Mouse (Mus musculus) midbrain, embryonic 11.5 days (tissue): Measurements from ENCODE around the gene Naxd. TPM values are rescaled to one million over a fixed set of nuclear protein-coding genes. Genes with fewer than 3 reads are reported as not detected.
A peak's percentile ranks its signal among the peaks of the same experiment; 100 is the strongest.

Experiments
- ATAC-seq: fragments of 200-750 bp; cut with Nextera tagmentation; 2 replicates; pipeline ENCODE4 v1.8.0; 2017; ENCODE audit warnings: moderate TSS enrichment, moderate library complexity; ENCODE audit not compliant: low FRiP score
- DNase-seq: peaks from one replicate; pipeline ENCODE4 v3.0.0; 2015; ENCODE audit warnings: low spot score; ENCODE audit errors: missing footprints
- H3K27ac ChIP-seq: fragments of 300-500 bp; sonication (generic); 2 replicates; pipeline ENCODE4 v1.5.1; 2014; ENCODE audit warnings: low read depth, low read length
- H3K27me3 ChIP-seq: fragments of 300-500 bp; sonication (generic); 2 replicates; pipeline ENCODE4 v1.6.1; 2014; ENCODE audit warnings: mild to moderate bottlenecking, low read length, moderate library complexity, mixed read lengths; ENCODE audit not compliant: control insufficient read depth, insufficient read depth
- H3K36me3 ChIP-seq: fragments of 300-500 bp; sonication (generic); 2 replicates; pipeline ENCODE4 v1.6.1; 2014; ENCODE audit warnings: mild to moderate bottlenecking, low read length, moderate library complexity, mixed read lengths; ENCODE audit not compliant: control insufficient read depth, insufficient read depth
- H3K4me1 ChIP-seq: fragments of 300-500 bp; sonication (generic); 2 replicates; pipeline ENCODE4 v1.6.1; 2014; ENCODE audit warnings: low read length; ENCODE audit not compliant: control insufficient read depth, insufficient read depth
- H3K4me2 ChIP-seq: fragments of 300-500 bp; sonication (generic); 2 replicates; pipeline ENCODE4 v1.6.1; 2014; ENCODE audit warnings: mild to moderate bottlenecking, moderate library complexity
- H3K4me3 ChIP-seq: fragments of 300-500 bp; sonication (generic); 2 replicates; pipeline ENCODE4 v1.5.1; 2014; ENCODE audit warnings: low read depth, low read length
- H3K9ac ChIP-seq: fragments of 300-500 bp; sonication (generic); 2 replicates; pipeline ENCODE4 v1.6.1; 2014; ENCODE audit warnings: low read length
- H3K9me3 ChIP-seq: fragments of 300-500 bp; sonication (generic); 2 replicates; pipeline ENCODE4 v1.6.1; 2016; ENCODE audit warnings: low read length; ENCODE audit not compliant: control insufficient read depth
- WGBS: fragments of 180-500 bp; shearing (Covaris S2); extraction: QIAGEN DNeasy Blood & Tissue Kit; methylation state at CpG from one replicate; pipeline ENCODE4 v1.1.7; 2014; 5-methylcytosine and 5-hydroxymethylcytosine counted together
- polyA plus RNA-seq: library from polyadenylated mRNA; unstranded; fragments of >200 nt; fragmentation: Nextera tagmentation; extraction: Ambion mirVana; gene quantifications from 2 replicates; pipeline ENCODE4 v1.2.1, GENCODE M21; 2014

The Naxd gene
- 94.2 and 94.8 TPM in 2 replicates for polyA plus RNA-seq

DNA sequence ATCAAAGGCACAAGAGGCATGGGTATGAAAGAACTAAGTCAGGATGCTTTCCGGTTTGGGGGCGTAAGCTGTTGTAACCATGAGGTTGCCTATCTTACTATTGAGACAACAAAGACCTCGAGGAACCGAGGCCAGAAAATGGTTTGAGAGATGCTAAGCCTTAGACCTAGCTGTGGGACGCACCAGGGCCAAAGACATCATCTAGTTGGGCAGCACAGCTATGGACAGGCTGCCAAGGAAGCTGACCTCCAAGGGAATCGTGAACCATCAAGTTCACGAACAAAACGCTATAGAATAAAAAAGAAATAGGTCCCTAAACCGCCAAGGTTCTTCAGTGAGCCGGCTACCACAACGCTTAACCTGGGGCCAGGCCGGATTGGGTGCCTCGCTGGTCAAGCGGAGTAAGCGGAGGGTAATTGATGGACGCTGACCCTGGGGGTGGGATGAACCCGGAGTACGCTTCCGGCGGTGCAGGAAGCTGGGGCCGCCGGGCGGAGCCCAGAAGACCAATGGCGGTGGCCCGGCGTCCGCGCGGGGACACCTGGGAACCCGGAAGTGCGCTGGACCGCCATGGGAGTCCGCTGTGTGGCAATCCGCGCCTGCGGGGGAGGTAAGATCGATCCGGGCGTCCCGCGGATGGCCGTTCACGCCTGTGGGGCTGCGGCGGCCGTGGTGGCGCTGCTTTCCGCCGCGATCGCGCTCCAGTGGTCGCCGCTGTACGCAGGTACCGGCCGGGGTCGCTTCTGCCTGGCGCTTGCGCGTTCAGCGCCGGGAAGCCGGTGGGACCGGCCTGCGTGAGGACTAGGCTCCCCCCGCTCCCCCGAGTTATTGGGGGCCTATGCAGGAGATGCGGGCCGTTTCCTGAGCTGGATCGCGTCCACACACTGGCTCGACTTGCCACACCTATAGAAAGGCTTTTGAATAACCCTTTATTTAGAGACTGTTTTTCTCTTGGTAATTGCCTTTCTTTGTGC lies at the start of gene Naxd:
TSS of gene Naxd (plus strand) at position 490 of the 974 bp plus-strand sequence.
- H3K4me1 ChIP-seq: peaks cover 7% of the 10 kb centered on the region; the same call in 1 of the 2 replicates

DNA sequence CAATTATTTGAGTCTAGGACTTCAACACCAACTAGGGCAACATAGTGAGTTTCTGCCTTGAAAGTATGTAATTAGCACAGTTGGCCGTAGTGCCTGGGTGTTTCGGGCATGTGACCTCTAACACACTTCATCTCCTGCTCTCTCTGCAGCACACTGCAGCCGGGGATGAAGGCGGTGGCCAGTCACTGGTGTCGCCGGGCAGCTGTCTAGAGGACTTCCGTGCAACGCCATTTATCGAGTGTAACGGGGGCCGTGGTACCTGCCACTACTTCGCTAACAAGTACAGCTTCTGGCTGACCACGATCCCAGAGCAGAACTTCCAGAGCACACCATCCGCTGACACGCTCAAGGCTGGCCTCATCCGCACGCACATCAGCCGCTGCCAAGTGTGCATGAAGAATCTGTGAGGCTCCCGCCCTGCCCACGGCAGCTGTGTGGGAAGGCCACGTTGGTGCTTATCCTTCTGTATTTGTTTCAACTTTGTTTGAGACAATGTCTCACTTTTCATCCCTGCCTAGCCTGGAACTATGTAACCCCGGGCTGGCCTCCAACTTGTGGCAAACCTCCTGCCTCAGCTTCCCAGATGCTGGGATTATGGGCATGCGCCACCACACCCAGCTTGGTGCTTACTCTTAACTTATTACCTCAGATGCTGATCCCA lies 49.3 kb upstream of the Naxd start:
- Histone ChIP-seq H3K27ac (no peak overlapping the region), H3K36me3 (no peaks in the 10 kb centered on the region), H3K27me3 (no peaks in the 10 kb centered on the region), H3K9ac (no peak overlapping the region), H3K4me3 (no peak overlapping the region), H3K4me2 (no peak overlapping the region), H3K4me1 (peaks cover 12% of the 10 kb centered on the region), H3K9me3 (no peaks in the 10 kb centered on the region)
- 94% methylated on average over 23 of the region's 23 CpGs for WGBS
- ATAC-seq: no peak
- no peak for DNase-seq

More for the DNA sequence above, at the start of gene Naxd:
- Histone ChIP-seq H3K36me3 (no peaks in the 10 kb centered on the region; the same call in none of the 2 replicates), H3K4me2 (peak within 1 kb of the TSS; percentile 52), H3K27ac (no peak within 1 kb of the TSS), H3K9me3 (no peaks in the 10 kb centered on the region), H3K27me3 (no peaks in the 10 kb centered on the region; the same call in 1 of the 2 replicates), H3K9ac (peak within 1 kb of the TSS; percentile 78), H3K4me3 (peak within 1 kb of the TSS; percentile 75)
- ATAC-seq (peak; percentile 98), DNase-seq (peak; percentile 97)
- 4% methylated on average over 73 of the region's 73 CpGs for WGBS

DNA sequence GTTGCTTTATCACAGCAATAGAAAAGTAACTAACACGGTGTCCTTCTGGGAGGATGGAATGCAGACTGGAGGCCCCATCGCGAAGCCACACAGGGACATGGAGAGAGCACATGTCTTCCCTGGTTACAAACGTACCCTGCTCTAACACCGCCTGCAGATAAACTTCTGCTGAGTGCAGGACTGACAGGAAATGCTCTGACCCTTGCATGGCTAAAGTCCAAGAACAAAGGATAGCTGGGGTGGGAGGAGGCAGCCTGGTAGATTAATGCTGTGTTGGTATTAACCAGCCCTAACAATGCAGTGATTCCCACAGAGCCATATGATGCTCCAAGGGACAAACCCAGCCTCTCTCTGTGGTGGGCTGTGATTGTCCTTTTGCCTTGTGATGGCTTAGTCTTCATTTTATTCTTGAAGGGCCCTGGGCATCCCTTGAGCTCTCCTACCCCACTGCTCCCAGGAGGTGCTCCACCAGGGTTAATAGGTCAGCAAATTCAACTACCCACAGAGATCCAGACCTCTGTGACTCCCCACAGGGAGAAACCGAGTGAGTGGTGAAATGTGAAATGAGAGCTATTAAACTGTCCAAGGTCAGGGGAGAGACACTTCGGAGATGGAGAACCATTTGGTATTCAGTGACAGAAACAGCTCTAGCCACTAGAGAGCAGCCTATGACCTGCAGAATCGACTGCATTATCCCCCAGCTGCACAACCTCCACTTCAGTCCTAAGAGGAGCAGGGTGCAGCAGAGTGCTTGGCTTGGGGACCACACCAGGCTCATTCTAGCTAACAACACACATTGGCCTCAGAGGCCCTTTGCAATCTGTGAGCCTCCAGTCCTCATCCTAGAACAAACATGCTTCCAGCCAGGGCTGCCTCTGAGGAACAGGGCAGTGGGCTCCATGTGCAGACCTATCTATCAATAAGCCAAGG lies 46.9 kb upstream of the Naxd start:
- H3K36me3 ChIP-seq: no peaks in the 10 kb centered on the region
- no peak overlapping the region for H3K9ac ChIP-seq
- DNase-seq (peak; percentile 88), ATAC-seq (no peak)
- H3K4me2 ChIP-seq: no peak overlapping the region
- H3K4me3 ChIP-seq: no peak overlapping the region
- H3K4me1 ChIP-seq: peaks cover 24% of the 10 kb centered on the region
- no peaks in the 10 kb centered on the region for H3K9me3 ChIP-seq
- WGBS: 31% methylated on average over 8 of the region's 8 CpGs
- H3K27me3 ChIP-seq: no peaks in the 10 kb centered on the region
- H3K27ac ChIP-seq: no peak overlapping the region

DNA sequence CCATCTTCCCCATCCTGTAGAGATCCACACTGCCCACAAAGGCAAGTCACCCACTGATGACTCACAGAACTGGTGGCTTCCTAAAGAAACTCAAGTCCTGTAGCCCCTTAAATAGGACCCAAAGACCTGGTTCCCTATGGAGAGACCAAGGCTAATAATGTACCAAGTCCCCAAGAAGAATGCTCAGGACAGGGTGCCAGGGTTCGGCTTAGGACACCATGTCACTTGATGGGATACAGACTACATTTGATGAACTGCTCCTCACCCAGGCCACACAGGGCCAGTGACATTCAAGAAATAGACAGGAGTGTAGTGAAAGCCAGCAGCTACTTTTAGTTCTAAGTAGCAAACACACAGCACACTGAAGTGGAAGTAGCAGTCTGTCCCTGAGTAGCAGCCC lies 45.2 kb upstream of the Naxd start:
- 94% methylated on average over 1 of the region's 1 CpGs for WGBS
- ATAC-seq (no peak), DNase-seq (peak; percentile 65)
- no peak overlapping the region for H3K27ac ChIP-seq
- H3K9ac ChIP-seq: no peak overlapping the region
- no peak overlapping the region for H3K4me2 ChIP-seq
- H3K4me1 ChIP-seq: peaks cover 24% of the 10 kb centered on the region
- no peak overlapping the region for H3K4me3 ChIP-seq
- H3K9me3 ChIP-seq: no peaks in the 10 kb centered on the region
- no peaks in the 10 kb centered on the region for H3K36me3 ChIP-seq
- H3K27me3 ChIP-seq: no peaks in the 10 kb centered on the region

DNA sequence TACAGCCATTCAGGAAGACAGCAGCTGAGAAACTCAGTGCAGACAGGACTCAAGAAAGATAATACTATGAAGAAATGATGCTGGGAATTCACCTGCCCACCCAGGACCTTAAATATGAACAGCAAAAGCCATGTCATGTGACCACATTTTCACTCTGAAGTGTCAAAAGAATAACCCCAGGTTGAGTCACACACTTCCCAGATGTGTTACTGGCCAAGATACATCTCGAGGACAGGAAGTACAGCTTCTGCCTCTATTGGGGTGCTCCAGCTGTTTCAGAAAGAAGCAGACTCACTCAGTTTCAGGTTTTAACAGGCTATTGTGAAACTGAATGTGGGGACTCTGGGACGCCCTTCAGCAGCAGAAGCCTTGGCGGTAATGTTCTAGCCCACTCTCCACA lies 44.7 kb upstream of the Naxd start:
- no peaks in the 10 kb centered on the region for H3K36me3 ChIP-seq
- no peak overlapping the region for H3K4me3 ChIP-seq
- WGBS: 71% methylated on average over 3 of the region's 3 CpGs
- H3K27ac ChIP-seq: no peak overlapping the region
- H3K9ac ChIP-seq: no peak overlapping the region
- no peak overlapping the region for H3K4me2 ChIP-seq
- ATAC-seq: no peak
- H3K27me3 ChIP-seq: no peaks in the 10 kb centered on the region
- peak; percentile 78 for DNase-seq
- peaks cover 24% of the 10 kb centered on the region for H3K4me1 ChIP-seq
- H3K9me3 ChIP-seq: no peaks in the 10 kb centered on the region

DNA sequence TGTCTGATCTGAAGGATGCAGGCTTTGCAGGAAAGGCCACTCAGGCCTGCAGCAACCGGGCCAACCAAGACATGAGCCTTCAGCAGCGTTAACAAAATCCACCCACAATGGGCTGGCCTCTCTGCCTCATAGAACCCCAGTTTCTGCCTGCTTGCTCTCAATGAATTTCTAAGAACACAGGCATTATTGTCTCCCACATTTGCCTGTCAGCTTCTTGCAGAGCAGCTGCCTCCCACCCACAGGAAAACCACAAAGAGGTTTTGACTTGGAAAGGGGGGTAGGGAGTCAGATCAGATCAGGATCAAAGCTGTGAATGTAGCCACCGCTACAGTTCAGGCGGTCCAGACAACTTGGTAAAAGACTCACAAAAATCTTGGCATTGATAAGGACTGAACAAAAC lies 44.3 kb upstream of the Naxd start:
- peak; percentile 38; the same call in 1 of the 2 replicates for ATAC-seq
- no peak for DNase-seq
- Histone ChIP-seq H3K4me3 (no peak overlapping the region), H3K36me3 (no peaks in the 10 kb centered on the region), H3K4me2 (no peak overlapping the region), H3K27ac (no peak overlapping the region), H3K9me3 (no peaks in the 10 kb centered on the region), H3K9ac (no peak overlapping the region), H3K4me1 (peaks cover 24% of the 10 kb centered on the region), H3K27me3 (no peaks in the 10 kb centered on the region)
- 26% methylated on average over 4 of the region's 4 CpGs for WGBS

- H3K9me3 ChIP-seq: no peaks in the 10 kb centered on the region
- no peaks in the 10 kb centered on the region for H3K36me3 ChIP-seq
- no peaks in the 10 kb centered on the region for H3K27me3 ChIP-seq
- no peak overlapping the region for H3K4me2 ChIP-seq
- ATAC-seq: 0 out of 2 replicates have a peak, but pooled peaks have one; percentile 15
- peaks cover 24% of the 10 kb centered on the region for H3K4me1 ChIP-seq
- no peak overlapping the region for H3K9ac ChIP-seq
- WGBS: 37% methylated on average over 12 of the region's 12 CpGs
- no peak overlapping the region for H3K27ac ChIP-seq
- DNase-seq: peak; percentile 85
- H3K4me3 ChIP-seq: no peak overlapping the region
These were observed 43.1 kb upstream of the Naxd start for GRCm38 (mm10) chr8:11454228-11454627.

DNA sequence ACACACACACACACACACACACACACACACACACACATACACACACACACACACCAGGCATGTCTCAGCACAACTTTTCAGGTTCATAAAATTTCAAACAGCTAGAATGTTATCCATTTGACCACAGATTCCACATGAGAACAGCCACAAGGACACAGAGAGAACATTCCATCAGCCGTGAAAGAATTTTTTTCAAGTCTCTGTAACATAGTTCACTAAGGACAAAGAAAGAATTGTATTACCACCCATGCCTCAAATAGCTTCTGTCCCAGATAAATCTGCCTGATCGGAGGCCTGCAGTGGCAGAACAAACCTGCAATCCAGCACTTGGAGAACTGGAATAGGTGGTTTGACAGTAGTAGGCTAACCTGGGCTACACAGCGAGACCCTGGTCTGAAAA lies 40.0 kb upstream of the Naxd start:
- H3K4me1 ChIP-seq: peaks cover 18% of the 10 kb centered on the region
- 84% methylated on average over 3 of the region's 3 CpGs for WGBS
- no peaks in the 10 kb centered on the region for H3K36me3 ChIP-seq
- no peak for ATAC-seq
- DNase-seq: peak; percentile 33
- H3K4me2 ChIP-seq: no peak overlapping the region
- H3K27me3 ChIP-seq: no peaks in the 10 kb centered on the region
- no peak overlapping the region for H3K9ac ChIP-seq
- no peak overlapping the region for H3K4me3 ChIP-seq
- H3K9me3 ChIP-seq: no peaks in the 10 kb centered on the region
- no peak overlapping the region for H3K27ac ChIP-seq
